Mouse (Mus musculus) heart, embryonic 11.5 days (tissue): ENCODE measurements around the gene Col20a1. TPM values are rescaled to one million over a fixed set of nuclear protein-coding genes. Genes with fewer than 3 reads are reported as not detected.

Source experiments
- ATAC-seq: fragments of 200-750 bp; cut with Nextera tagmentation; replicated peaks from 2 replicates; pipeline ENCODE4 v1.8.0; 2017; ENCODE audit warnings: moderate library complexity; ENCODE audit not compliant: insufficient number of reproducible peaks, low FRiP score, low TSS enrichment
- H3K27ac ChIP-seq: fragments of 300-500 bp; sonication (generic); 2 replicates; pipeline ENCODE4 v1.5.1; 2014; ENCODE audit warnings: mild to moderate bottlenecking, low read depth, low read length
- H3K27me3 ChIP-seq: fragments of 300-500 bp; sonication (generic); 2 replicates; pipeline ENCODE4 v1.6.1; 2014; ENCODE audit warnings: mild to moderate bottlenecking, low read length, mixed read lengths; ENCODE audit not compliant: control insufficient read depth, insufficient read depth
- H3K36me3 ChIP-seq: fragments of 300-500 bp; sonication (generic); 2 replicates; pipeline ENCODE4 v1.6.1; 2014; ENCODE audit warnings: mild to moderate bottlenecking, low read length, moderate library complexity, mixed read lengths; ENCODE audit not compliant: control insufficient read depth, insufficient read depth
- H3K4me1 ChIP-seq: fragments of 300-500 bp; sonication (generic); 2 replicates; pipeline ENCODE4 v1.6.1; 2014; ENCODE audit warnings: low read length; ENCODE audit not compliant: control insufficient read depth, insufficient read depth
- H3K4me2 ChIP-seq: fragments of 300-500 bp; sonication (generic); 2 replicates; pipeline ENCODE4 v1.6.1; 2014; ENCODE audit warnings: mild to moderate bottlenecking, moderate library complexity
- H3K4me3 ChIP-seq: fragments of 300-500 bp; sonication (generic); 2 replicates; pipeline ENCODE4 v1.5.1; 2014; ENCODE audit warnings: low read depth, low read length
- H3K9ac ChIP-seq: fragments of 300-500 bp; sonication (generic); 2 replicates; pipeline ENCODE4 v1.6.1; 2014; ENCODE audit warnings: mild to moderate bottlenecking, low read depth, low read length, moderate library complexity
- H3K9me3 ChIP-seq: fragments of 300-500 bp; sonication (generic); replicated peaks from 2 replicates; pipeline ENCODE4 v1.6.1; 2016; ENCODE audit warnings: low read length; ENCODE audit not compliant: control insufficient read depth
- WGBS: fragments of 180-500 bp; shearing (Covaris S2); extraction: QIAGEN DNeasy Blood & Tissue Kit; methylation state at CpG from one replicate; pipeline ENCODE4 v1.1.7; 2014; ENCODE audit not compliant: insufficient replicate concordance; 5-methylcytosine and 5-hydroxymethylcytosine counted together
- polyA plus RNA-seq: library from polyadenylated mRNA; unstranded; fragments of >200 nt; fragmentation: Nextera tagmentation; extraction: Ambion mirVana; gene quantifications from 2 replicates; pipeline ENCODE4 v1.2.1, GENCODE M21; 2014

Col20a1 gene
- polyA plus RNA-seq, 1 experiment from 2014 or later, result 0.17 TPM

GRCm38 (mm10) chr2:181065827-181066226 is 79.5 kb downstream of the Col20a1 start:
- no peak overlapping the region for H3K9ac ChIP-seq
- no peaks in the 10 kb centered on the region for H3K36me3 ChIP-seq
- no peaks in the 10 kb centered on the region for H3K9me3 ChIP-seq
- H3K27ac ChIP-seq, result no peak overlapping the region
- no peak overlapping the region for H3K4me3 ChIP-seq
- no peaks in the 10 kb centered on the region for H3K4me1 ChIP-seq
- peaks cover 13% of the 10 kb centered on the region; the same call in 1 of the 2 replicates for H3K27me3 ChIP-seq
- H3K4me2 ChIP-seq, result no peak overlapping the region
- ATAC-seq, result no peak
- WGBS, result 54% methylated on average over 4 of the region's 4 CpGs

Other genes starting within 250 kb of the Col20a1 start
- not detected in 2 replicates for gene Bhlhe23, start 209.6 kb upstream of the Col20a1 start, polyA plus RNA-seq
- gene Ythdf1, start 65.6 kb upstream of the Col20a1 start, polyA plus RNA-seq, result 39.8 and 43.6 TPM in 2 replicates
- gene Birc7, start 57.5 kb upstream of the Col20a1 start, polyA plus RNA-seq, result 0.13 TPM in 1 of 2 replicates, not detected in the other
- gene Nkain4, start 31.8 kb upstream of the Col20a1 start, polyA plus RNA-seq, result 29.3 and 34.2 TPM in 2 replicates
- 59.3 and 68.9 TPM in 2 replicates for gene Arfgap1, start 19.3 kb upstream of the Col20a1 start, polyA plus RNA-seq
- gene Chrna4, start 57.0 kb downstream of the Col20a1 start, polyA plus RNA-seq, result 0.28 and 0.70 TPM in 2 replicates
- gene Kcnq2, start 148.8 kb downstream of the Col20a1 start, polyA plus RNA-seq, result 0.17 and 0.30 TPM in 2 replicates
- gene Eef1a2, start 170.5 kb downstream of the Col20a1 start, polyA plus RNA-seq, result 4.6 and 5.7 TPM in 2 replicates
- 187 and 214 TPM in 2 replicates for gene Ppdpf, start 200.7 kb downstream of the Col20a1 start, polyA plus RNA-seq
- gene Ptk6, start 216.3 kb downstream of the Col20a1 start, polyA plus RNA-seq, result not detected in 2 replicates
- 0.29 TPM in 1 of 2 replicates, not detected in the other for gene Srms, start 226.7 kb downstream of the Col20a1 start, polyA plus RNA-seq
- gene Fndc11, start 233.5 kb downstream of the Col20a1 start, polyA plus RNA-seq, result 0.13 TPM in 1 of 2 replicates, not detected in the other